Mouse (Mus musculus): ENCODE data around the gene Mapk14. TPM values are rescaled to one million over a fixed set of nuclear protein-coding genes. Genes with fewer than 3 reads are reported as not detected.

Mapk14 gene
- polyA plus RNA-seq, 1 experiment from 2014 or later, result 30.0 TPM

DNA sequence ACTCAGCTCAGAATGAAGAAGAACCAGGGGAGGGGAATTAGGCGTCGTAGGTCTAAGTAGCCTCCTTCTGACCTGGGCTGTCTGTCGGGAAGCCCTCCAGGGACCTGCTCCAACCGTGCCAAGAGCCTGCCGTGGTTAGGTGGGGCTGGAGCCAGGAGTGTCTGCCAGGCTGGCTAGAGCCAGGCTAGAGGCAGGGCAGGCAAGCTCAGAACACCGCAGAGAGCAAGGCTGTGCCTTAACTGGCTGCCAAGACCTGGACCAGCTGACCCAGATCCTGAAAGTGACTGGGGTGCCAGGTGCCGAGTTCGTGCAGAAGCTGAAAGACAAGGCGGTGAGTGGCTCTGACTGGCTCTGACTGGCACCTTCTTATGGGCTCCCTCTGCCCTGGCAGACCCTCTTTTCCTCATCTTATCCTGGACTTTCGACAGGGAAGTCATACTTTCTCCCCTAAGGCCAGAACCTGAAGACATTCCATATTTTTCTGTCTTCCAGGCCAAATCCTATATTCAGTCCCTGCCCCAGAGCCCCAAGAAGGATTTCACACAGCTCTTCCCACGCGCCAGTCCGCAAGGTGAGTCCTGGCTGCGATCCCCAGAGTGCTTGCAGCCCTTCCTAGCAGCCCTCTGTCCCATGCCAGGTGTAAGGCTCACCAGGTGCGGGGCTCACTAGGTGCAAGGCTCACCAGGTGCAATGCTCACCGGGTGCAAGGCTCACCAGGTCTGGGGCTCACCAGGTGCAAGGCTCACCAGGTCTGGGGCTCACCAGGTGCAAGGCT lies 86.3 kb downstream of the Mapk14 start:
- Histone ChIP-seq H3K4me2 (ENCODE audit: low read depth, low read length) (no peak overlapping the region), H3K4me1 (ENCODE audit: control insufficient read depth, insufficient read depth, low read length) (no peaks in the 10 kb centered on the region), H3K9me3 (ENCODE audit: control insufficient read depth, low read length) (no peaks in the 10 kb centered on the region), H3K27me3 (ENCODE audit: control insufficient read depth, insufficient read depth, low read length) (no peaks in the 10 kb centered on the region), H3K9ac (replicated peaks; ENCODE audit: low read depth, low read length) (no peak overlapping the region), H3K4me3 (ENCODE audit: low read depth, low read length) (no peak overlapping the region), H3K27ac (ENCODE audit: low read depth, low read length) (no peak overlapping the region), H3K36me3 (ENCODE audit: control insufficient read depth, insufficient read depth, low read length) (no peaks in the 10 kb centered on the region)
- 88% methylated on average over 16 of the region's 16 CpGs for WGBS
- ATAC-seq (ENCODE audit: low read depth), result no peak

GRCm38 (mm10) chr17:28779735-28780134 lies 88.6 kb downstream of the Mapk14 start:
- H3K27ac ChIP-seq (ENCODE audit: low read depth, low read length), result no peak overlapping the region

GRCm38 (mm10) chr17:28780836-28781235 lies 89.7 kb downstream of the Mapk14 start:
- no peaks in the 10 kb centered on the region for H3K36me3 ChIP-seq (ENCODE audit: control insufficient read depth, insufficient read depth, low read length)

More at GRCm38 (mm10) chr17:28779735-28780134, 88.6 kb downstream of the Mapk14 start:
- Histone ChIP-seq H3K27me3 (ENCODE audit: control insufficient read depth, insufficient read depth, low read length) (no peaks in the 10 kb centered on the region), H3K4me1 (ENCODE audit: control insufficient read depth, insufficient read depth, low read length) (no peaks in the 10 kb centered on the region), H3K9me3 (ENCODE audit: control insufficient read depth, low read length) (no peaks in the 10 kb centered on the region), H3K36me3 (ENCODE audit: control insufficient read depth, insufficient read depth, low read length) (no peaks in the 10 kb centered on the region), H3K4me3 (ENCODE audit: low read depth, low read length) (no peak overlapping the region), H3K4me2 (ENCODE audit: low read depth, low read length) (no peak overlapping the region), H3K9ac (replicated peaks; ENCODE audit: low read depth, low read length) (no peak overlapping the region)
- ATAC-seq (ENCODE audit: low read depth), result no peak
- WGBS, result 88% methylated on average over 3 of the region's 3 CpGs

GRCm38 (mm10) chr17:28781290-28782045 lies 90.3 kb downstream of the Mapk14 start:
- WGBS, result 51% methylated on average over 9 of the region's 9 CpGs
- Histone ChIP-seq H3K4me3 (ENCODE audit: low read depth, low read length) (no peak overlapping the region), H3K9ac (replicated peaks; ENCODE audit: low read depth, low read length) (no peak overlapping the region), H3K4me2 (ENCODE audit: low read depth, low read length) (no peak overlapping the region), H3K4me1 (ENCODE audit: control insufficient read depth, insufficient read depth, low read length) (no peaks in the 10 kb centered on the region), H3K27ac (ENCODE audit: low read depth, low read length) (no peak overlapping the region), H3K36me3 (ENCODE audit: control insufficient read depth, insufficient read depth, low read length) (no peaks in the 10 kb centered on the region), H3K9me3 (ENCODE audit: control insufficient read depth, low read length) (no peaks in the 10 kb centered on the region), H3K27me3 (ENCODE audit: control insufficient read depth, insufficient read depth, low read length) (no peaks in the 10 kb centered on the region)
- ATAC-seq (ENCODE audit: low read depth), result no peak

More at GRCm38 (mm10) chr17:28780836-28781235, 89.7 kb downstream of the Mapk14 start:
- no peaks in the 10 kb centered on the region for H3K4me1 ChIP-seq (ENCODE audit: control insufficient read depth, insufficient read depth, low read length)
- no peak overlapping the region for H3K9ac ChIP-seq (replicated peaks; ENCODE audit: low read depth, low read length)
- no peak overlapping the region for H3K4me3 ChIP-seq (ENCODE audit: low read depth, low read length)
- no peak for ATAC-seq (ENCODE audit: low read depth)
- H3K9me3 ChIP-seq (ENCODE audit: control insufficient read depth, low read length), result no peaks in the 10 kb centered on the region
- H3K27me3 ChIP-seq (ENCODE audit: control insufficient read depth, insufficient read depth, low read length), result no peaks in the 10 kb centered on the region
- no peak overlapping the region for H3K4me2 ChIP-seq (ENCODE audit: low read depth, low read length)
- WGBS, result 70% methylated on average over 3 of the region's 3 CpGs
- no peak overlapping the region for H3K27ac ChIP-seq (ENCODE audit: low read depth, low read length)

DNA sequence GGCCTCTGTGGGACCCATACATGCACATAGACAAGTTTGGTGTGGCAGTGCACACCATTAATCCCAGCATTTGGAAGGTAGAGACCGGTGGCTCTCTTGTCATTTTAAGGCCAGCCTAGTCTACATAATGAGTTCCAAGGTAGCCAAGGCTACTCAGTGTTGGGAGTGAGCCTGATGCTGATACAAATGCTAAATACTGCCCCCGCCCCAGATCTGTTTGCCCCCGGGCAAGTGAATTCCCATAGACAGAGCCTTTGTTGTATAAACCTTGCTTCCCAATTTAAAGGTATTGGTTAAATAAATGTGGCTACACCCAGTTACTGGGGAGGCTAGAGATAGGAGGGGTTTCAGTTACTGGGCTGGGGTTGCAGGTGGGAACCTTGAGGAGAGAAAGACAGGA lies 93.9 kb downstream of the Mapk14 start:
- no peak for ATAC-seq (ENCODE audit: low read depth)
- no peaks in the 10 kb centered on the region for H3K27me3 ChIP-seq (ENCODE audit: control insufficient read depth, insufficient read depth, low read length)

DNA sequence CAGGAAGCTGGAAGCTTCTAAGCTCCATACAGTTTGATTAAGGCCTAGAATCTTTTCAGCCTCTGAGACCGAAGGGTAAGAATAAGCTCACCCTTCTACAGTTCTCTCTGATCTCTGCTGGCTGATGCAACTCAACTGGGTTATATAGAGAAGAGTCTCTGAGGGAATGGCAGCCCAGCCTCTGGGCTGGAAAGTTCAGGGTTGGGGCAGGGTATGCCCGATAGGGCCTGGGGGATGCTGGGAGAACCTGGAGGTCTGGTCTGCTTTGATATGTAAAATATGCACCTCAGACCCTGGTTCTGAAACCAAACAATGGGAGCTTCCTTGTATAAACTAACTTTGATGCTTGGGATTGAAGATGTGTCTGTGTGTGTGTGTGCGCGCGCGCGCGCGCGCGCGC lies 96.4 kb downstream of the Mapk14 start:
- Histone ChIP-seq H3K4me1 (ENCODE audit: control insufficient read depth, insufficient read depth, low read length) (no peaks in the 10 kb centered on the region), H3K4me2 (ENCODE audit: low read depth, low read length) (no peak overlapping the region), H3K27ac (ENCODE audit: low read depth, low read length) (no peak overlapping the region), H3K9me3 (ENCODE audit: control insufficient read depth, low read length) (no peaks in the 10 kb centered on the region), H3K4me3 (ENCODE audit: low read depth, low read length) (no peak overlapping the region), H3K36me3 (ENCODE audit: control insufficient read depth, insufficient read depth, low read length) (no peaks in the 10 kb centered on the region), H3K27me3 (ENCODE audit: control insufficient read depth, insufficient read depth, low read length) (no peaks in the 10 kb centered on the region), H3K9ac (replicated peaks; ENCODE audit: low read depth, low read length) (no peak overlapping the region)
- 97% methylated on average over 12 of the region's 12 CpGs for WGBS
- no peak for ATAC-seq (ENCODE audit: low read depth)

More for the DNA sequence above, 93.9 kb downstream of the Mapk14 start:
- H3K36me3 ChIP-seq (ENCODE audit: control insufficient read depth, insufficient read depth, low read length), result no peaks in the 10 kb centered on the region
- no peaks in the 10 kb centered on the region for H3K4me1 ChIP-seq (ENCODE audit: control insufficient read depth, insufficient read depth, low read length)
- no peak overlapping the region for H3K27ac ChIP-seq (ENCODE audit: low read depth, low read length)
- H3K9me3 ChIP-seq (ENCODE audit: control insufficient read depth, low read length), result no peaks in the 10 kb centered on the region
- no peak overlapping the region for H3K4me3 ChIP-seq (ENCODE audit: low read depth, low read length)
- H3K9ac ChIP-seq (replicated peaks; ENCODE audit: low read depth, low read length), result no peak overlapping the region
- WGBS, result 95% methylated on average over 3 of the region's 3 CpGs
- no peak overlapping the region for H3K4me2 ChIP-seq (ENCODE audit: low read depth, low read length)

GRCm38 (mm10) chr17:28797031-28797430 lies 105.9 kb downstream of the Mapk14 start:
- WGBS, result 92% methylated on average over 4 of the region's 4 CpGs
- peaks cover 14% of the 10 kb centered on the region; the same call in 1 of the 2 replicates for H3K4me1 ChIP-seq (ENCODE audit: control insufficient read depth, insufficient read depth, low read length)
- no peak overlapping the region for H3K9ac ChIP-seq (replicated peaks; ENCODE audit: low read depth, low read length)
- H3K9me3 ChIP-seq (ENCODE audit: control insufficient read depth, low read length), result no peaks in the 10 kb centered on the region
- H3K4me3 ChIP-seq (ENCODE audit: low read depth, low read length), result no peak overlapping the region
- no peak overlapping the region for H3K27ac ChIP-seq (ENCODE audit: low read depth, low read length)
- no peaks in the 10 kb centered on the region for H3K27me3 ChIP-seq (ENCODE audit: control insufficient read depth, insufficient read depth, low read length)
- ATAC-seq (ENCODE audit: low read depth), result no peak
- H3K36me3 ChIP-seq (ENCODE audit: control insufficient read depth, insufficient read depth, low read length), result no peaks in the 10 kb centered on the region
- no peak overlapping the region for H3K4me2 ChIP-seq (ENCODE audit: low read depth, low read length)
